Mouse (Mus musculus) heart, adult 2 months (tissue): ENCODE results near the gene Eif4e.

Source experiments
- CTCF ChIP-seq: fragments of 200-600 bp; IDR thresholded peaks from 2 replicates; pipeline ENCODE4 v1.8.1; 2022; ENCODE audit warnings: antibody characterized with exemption, mild to moderate bottlenecking, moderate library complexity
- EP300 ChIP-seq: fragments of 200-500 bp; IDR thresholded peaks from 2 replicates; pipeline ENCODE4 v1.6.1; 2011; ENCODE audit warnings: low read depth, low read length, control low read depth; ENCODE audit not compliant: insufficient read depth
- POLR2A ChIP-seq: fragments of 200-500 bp; IDR thresholded peaks from 2 replicates; pipeline ENCODE4 v1.6.1; 2011; ENCODE audit warnings: mild to moderate bottlenecking, low read depth, low read length, control low read depth; ENCODE audit not compliant: insufficient read depth

- TF ChIP-seq CTCF (no peak), POLR2A (no peak), EP300 (no peak)
Observed at GRCm38 (mm10) chr3:138519218-138519617, 6.8 kb upstream of the Eif4e start.
